Mouse (Mus musculus): ENCODE measurements around the gene Gne.

DNA sequence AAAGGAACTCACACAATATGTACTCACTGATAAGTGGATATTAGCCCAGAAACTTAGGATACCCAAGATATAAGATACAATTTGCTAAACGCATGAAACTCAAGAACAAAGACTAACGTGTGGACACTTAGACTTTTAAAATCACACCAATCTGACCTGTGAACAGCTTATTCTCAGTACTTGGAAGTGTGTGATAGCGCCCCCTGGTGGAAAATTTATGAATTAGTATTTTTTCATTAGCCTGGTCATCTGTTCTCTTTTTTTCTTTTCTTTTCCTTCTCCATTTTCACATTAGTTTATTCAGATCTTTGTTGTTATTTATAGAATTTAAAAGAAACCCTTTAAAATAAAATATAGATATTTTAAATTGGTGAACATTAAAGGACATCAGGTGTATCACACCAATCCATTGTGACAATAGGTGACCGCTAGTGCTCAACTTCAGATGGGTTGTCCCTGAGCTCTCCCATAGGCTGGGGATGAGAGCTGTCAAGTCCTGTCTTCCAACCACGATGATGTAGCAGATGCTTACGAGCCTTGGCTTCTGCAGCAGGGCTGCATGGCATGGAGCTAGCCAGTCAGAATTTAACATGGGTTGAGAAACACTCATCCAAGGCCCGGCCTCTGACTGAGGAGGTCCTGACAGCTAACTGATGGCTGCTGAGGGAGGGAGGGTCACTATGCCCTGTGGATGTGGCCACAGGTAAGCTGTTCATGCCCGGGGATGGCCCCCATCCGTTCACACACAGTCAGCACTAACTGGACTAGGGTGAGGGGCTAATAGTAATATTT is 35.6 kb upstream of the Gne start:
- TF ChIP-seq GATA1 (IDR thresholded peaks at IDR 0.05; ENCODE audit: borderline replicate concordance, low read length) = no peak
- no peak for TF ChIP-seq FLI1 (IDR thresholded peaks at IDR 0.05; ENCODE audit: low read length)
